Mouse (Mus musculus): ENCODE data around the gene Mios. TPM values are rescaled to one million over a fixed set of nuclear protein-coding genes. Genes with fewer than 3 reads are reported as not detected.
A peak's percentile ranks its signal among the peaks of the same experiment; 100 is the strongest.

Mios gene
- total and polyA plus RNA-seq, 3 experiments: 23.7 to 27.7 (median 24.1) TPM

GRCm38 (mm10) chr6:8228596-8228995 lies 19.6 kb downstream of the Mios start:
- dilution Hi-C loops (cut with MboI; ENCODE audit: extremely low pct_ligation_motif_present, extremely low pct_unique_long_range_greater_than_20kb, low sequenced_read_pairs): no loop called here
- in situ Hi-C loops (cut with MboI; ENCODE audit: low pct_ligation_motif_present, low pct_unique_long_range_greater_than_20kb, low sequenced_read_pairs): no loop called here
- Histone ChIP-seq H3K9ac (ENCODE audit: insufficient read depth, low read depth) (no peak overlapping the region), H3K4me3 (replicated peaks in 1 of 3; ENCODE audit: low read depth in 2 of 3, low read length in 2 of 3, poor library complexity in 1 of 3) (no peak overlapping the region), H3K36me3 (replicated peaks in 1 of 2; ENCODE audit: control insufficient read depth in 1 of 2, insufficient read depth in 1 of 2, low read length in 1 of 2) (peaks cover 45 to 71% of the 10 kb centered on the region in 2 experiments), H3K27ac (ENCODE audit: insufficient read depth, low read depth) (no peak overlapping the region), H3K4me1 (ENCODE audit: control insufficient read depth in 1 of 2, insufficient read depth in 2 of 2) (no peaks in the 10 kb centered on the region), H3K27me3 (replicated peaks) (no peaks in the 10 kb centered on the region), H3K9me3 (replicated peaks; ENCODE audit: low read length) (no peaks in the 10 kb centered on the region), H3K79me2 (replicated peaks; ENCODE audit: control insufficient read depth, extremely low read depth, insufficient read depth, poor library complexity, severe bottlenecking) (no peaks in the 10 kb centered on the region), H3K4me2 (ENCODE audit: insufficient read depth, low read depth, poor library complexity, severe bottlenecking) (no peak overlapping the region)
- TF ChIP-seq EP300 (IDR thresholded peaks at IDR 0.05; ENCODE audit: low read length): no peak
- no peak for TF ChIP-seq MEF2A (IDR thresholded peaks at IDR 0.05; ENCODE audit: borderline replicate concordance, low read depth, low read length)
- no peak for TF ChIP-seq MAFK (IDR thresholded peaks at IDR 0.05; ENCODE audit: insufficient replicate concordance, low read length)
- no peak for TF ChIP-seq E2F4 (IDR thresholded peaks at IDR 0.05; ENCODE audit: insufficient replicate concordance, low read depth, low read length)
- TF ChIP-seq RCOR1 (conservative IDR thresholded peaks at IDR 0.05; ENCODE audit: low read depth, low read length): no peak
- no peak for TF ChIP-seq BHLHE40 (IDR thresholded peaks at IDR 0.05; ENCODE audit: low read depth, low read length)
- no peak for TF ChIP-seq SIN3A (IDR thresholded peaks at IDR 0.05; ENCODE audit: low read length)
- TF ChIP-seq JUND (conservative IDR thresholded peaks at IDR 0.05; ENCODE audit: low read depth, low read length): no peak
- TF ChIP-seq TBP (conservative IDR thresholded peaks at IDR 0.05; ENCODE audit: low read depth, low read length): no peak
- TF ChIP-seq JUN (IDR thresholded peaks at IDR 0.05; ENCODE audit: insufficient read depth, low read depth, low read length): no peak
- no peak for TF ChIP-seq ETS1 (conservative IDR thresholded peaks at IDR 0.05; ENCODE audit: low read depth, low read length)
- no peak for TF ChIP-seq IRF4 (IDR thresholded peaks at IDR 0.05; ENCODE audit: low read depth, low read length)
- no peak for TF ChIP-seq ZKSCAN1 (IDR thresholded peaks at IDR 0.05; ENCODE audit: borderline replicate concordance, low read depth, low read length)
- TF ChIP-seq HCFC1 (IDR thresholded peaks at IDR 0.05; ENCODE audit: low read depth, low read length): no peak
- no peak for TF ChIP-seq MXI1 (IDR thresholded peaks at IDR 0.05; ENCODE audit: low read depth, low read length)
- no peak for TF ChIP-seq PAX5 (IDR thresholded peaks at IDR 0.05; ENCODE audit: low read length)
- no peak for TF ChIP-seq NRF1 (IDR thresholded peaks at IDR 0.05; ENCODE audit: low read depth, low read length)
- DNase-seq (ENCODE audit: extremely low read depth): no peak

DNA sequence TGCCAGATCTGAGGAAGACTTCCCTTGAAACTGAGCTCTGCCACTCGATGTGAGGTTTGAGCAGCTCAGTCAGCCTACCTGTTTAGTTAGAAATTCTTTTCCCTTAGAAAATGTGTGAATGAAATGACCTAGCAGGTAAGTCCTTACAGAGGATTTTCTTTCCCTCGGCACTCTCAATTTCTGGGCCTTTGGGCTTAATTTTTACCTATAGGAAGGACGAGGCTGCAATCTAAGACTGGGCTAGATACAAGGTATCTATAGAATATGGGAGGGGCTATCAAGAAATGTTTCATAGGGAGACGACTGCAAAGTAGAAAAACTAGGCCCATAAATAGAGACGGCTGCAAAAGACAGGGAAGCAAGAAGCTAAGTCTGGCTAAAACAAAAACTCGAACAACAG lies 49.3 kb downstream of the Mios start:
- H3K4me1 ChIP-seq (ENCODE audit: control insufficient read depth in 1 of 2, insufficient read depth in 2 of 2): peaks cover 0 to 7% of the 10 kb centered on the region in 2 experiments; a peak in 2 of 4 replicates
- DNase-seq (ENCODE audit: extremely low read depth): peak; percentile 15
- H3K9ac ChIP-seq (ENCODE audit: insufficient read depth, low read depth): peak overlapping the region; percentile 72
- no peaks in the 10 kb centered on the region for H3K27me3 ChIP-seq (replicated peaks)
- H3K4me3 ChIP-seq (replicated peaks in 1 of 3; ENCODE audit: low read depth in 2 of 3, low read length in 2 of 3, poor library complexity in 1 of 3): peak overlapping the region; percentile 93 to 98 (median 94)
- H3K36me3 ChIP-seq (replicated peaks in 1 of 2; ENCODE audit: control insufficient read depth in 1 of 2, insufficient read depth in 1 of 2, low read length in 1 of 2): peaks cover 0 to 16% of the 10 kb centered on the region in 2 experiments
- dilution Hi-C loops (cut with MboI; ENCODE audit: extremely low pct_ligation_motif_present, extremely low pct_unique_long_range_greater_than_20kb, low sequenced_read_pairs): no loop called here
- no peak for TF ChIP-seq EP300 (IDR thresholded peaks at IDR 0.05; ENCODE audit: low read length)
- TF ChIP-seq MXI1 (IDR thresholded peaks at IDR 0.05; ENCODE audit: low read depth, low read length): 0 out of 2 replicates have a peak, but pooled peaks have one; percentile 8
- peak overlapping the region; percentile 91 for H3K4me2 ChIP-seq (ENCODE audit: insufficient read depth, low read depth, poor library complexity, severe bottlenecking)
- H3K79me2 ChIP-seq (replicated peaks; ENCODE audit: control insufficient read depth, extremely low read depth, insufficient read depth, poor library complexity, severe bottlenecking): peaks cover 22% of the 10 kb centered on the region
- in situ Hi-C loops (cut with MboI; ENCODE audit: low pct_ligation_motif_present, low pct_unique_long_range_greater_than_20kb, low sequenced_read_pairs): no loop called here
- H3K9me3 ChIP-seq (replicated peaks; ENCODE audit: low read length): no peaks in the 10 kb centered on the region
- no peak overlapping the region for H3K27ac ChIP-seq (ENCODE audit: insufficient read depth, low read depth)
